Mouse (Mus musculus) myocyte (in vitro differentiated cells): Measurements from ENCODE around the gene Smoc2. TPM values are rescaled to one million over a fixed set of nuclear protein-coding genes. Genes with fewer than 3 reads are reported as not detected.

Experiments used
- H3K27me3 ChIP-seq: one replicate; pipeline ENCODE4 v1.6.1; 2011; ENCODE audit not compliant: control insufficient read depth, insufficient read depth, insufficient read length
- H3K36me3 ChIP-seq: one replicate; pipeline ENCODE4 v1.6.1; 2011; ENCODE audit not compliant: control insufficient read depth, insufficient read depth
- H3K4me2 ChIP-seq: one replicate; pipeline ENCODE4 v1.6.1; 2011; ENCODE audit warnings: low read depth, control low read depth
- H3K4me3 ChIP-seq: one replicate; pipeline ENCODE4 v1.5.1; 2011; ENCODE audit warnings: mild to moderate bottlenecking, control low read depth, moderate library complexity
- H3K79me2 ChIP-seq: one replicate; pipeline ENCODE4 v1.6.1; 2011; ENCODE audit not compliant: control insufficient read depth, insufficient read depth
- H3ac ChIP-seq: one replicate; pipeline ENCODE4 v1.6.1; 2011; ENCODE audit not compliant: control insufficient read depth, insufficient read length
- CEBPB ChIP-seq: IDR thresholded peaks from 2 replicates; pipeline ENCODE4 v1.6.1; 2011; ENCODE audit warnings: mild to moderate bottlenecking, moderate library complexity; ENCODE audit not compliant: poor library complexity, insufficient read depth, severe bottlenecking
- E2F4 ChIP-seq: IDR thresholded peaks from one replicate; pipeline ENCODE4 v1.6.1; 2011; ENCODE audit warnings: mild to moderate bottlenecking, control low read depth, moderate library complexity; ENCODE audit not compliant: insufficient read depth
- MAX ChIP-seq: IDR thresholded peaks from one replicate; pipeline ENCODE4 v1.6.1; 2011; ENCODE audit warnings: low read depth, mild to moderate bottlenecking, control low read depth
- MYOD1 ChIP-seq, 3 experiments: IDR thresholded peaks; one replicate each; pipeline ENCODE4 v1.6.1; 2011; ENCODE audit warnings: control low read depth in 2 of 3, low read depth in 2 of 3, mild to moderate bottlenecking in 2 of 3, moderate library complexity in 1 of 3; ENCODE audit not compliant: insufficient read length in 2 of 3, control insufficient read depth in 1 of 3
- MYOG ChIP-seq, 3 experiments: IDR thresholded peaks; one replicate each; pipeline ENCODE4 v1.6.1; 2011; ENCODE audit warnings: control low read depth in 2 of 3, low read depth in 2 of 3, mild to moderate bottlenecking in 2 of 3; ENCODE audit not compliant: insufficient read length in 2 of 3, control insufficient read depth in 1 of 3, insufficient read depth in 1 of 3
- POLR2A ChIP-seq: IDR thresholded peaks from one replicate; pipeline ENCODE4 v1.6.1; 2011; ENCODE audit warnings: low read depth, mild to moderate bottlenecking, control low read depth, moderate library complexity; ENCODE audit not compliant: insufficient read length
- POLR2AphosphoS2 ChIP-seq: IDR thresholded peaks from one replicate; pipeline ENCODE4 v1.6.1; 2011; ENCODE audit warnings: low read depth, control low read depth; ENCODE audit not compliant: insufficient read length
- REST ChIP-seq: IDR thresholded peaks from one replicate; pipeline ENCODE4 v1.6.1; 2011; ENCODE audit warnings: mild to moderate bottlenecking, control low read depth, moderate library complexity; ENCODE audit not compliant: insufficient read depth, insufficient read length
- SRF ChIP-seq: IDR thresholded peaks from one replicate; pipeline ENCODE4 v1.6.1; 2011; ENCODE audit warnings: low read depth; ENCODE audit not compliant: control insufficient read depth, insufficient read length
- TCF12 ChIP-seq: IDR thresholded peaks from one replicate; pipeline ENCODE4 v1.6.1; 2011; ENCODE audit warnings: mild to moderate bottlenecking, control low read depth; ENCODE audit not compliant: poor library complexity, insufficient read depth, severe bottlenecking
- TCF3 ChIP-seq: IDR thresholded peaks from one replicate; pipeline ENCODE4 v1.6.1; 2011; ENCODE audit warnings: low read depth, control low read depth; ENCODE audit not compliant: insufficient read length
- USF1 ChIP-seq: IDR thresholded peaks from one replicate; pipeline ENCODE4 v1.6.1; 2011; ENCODE audit warnings: low read depth, mild to moderate bottlenecking, control low read depth, moderate library complexity
- polyA plus RNA-seq: library from polyadenylated mRNA; unstranded; fragments of >200 nt; fragmentation: generic; extraction: Trizol; gene quantifications from one replicate; pipeline ENCODE4 v1.2.1, GENCODE M21; 2012; ENCODE audit warnings: missing spikeins

Gene Smoc2
- polyA plus RNA-seq, 1 experiment: 12.6 TPM

DNA sequence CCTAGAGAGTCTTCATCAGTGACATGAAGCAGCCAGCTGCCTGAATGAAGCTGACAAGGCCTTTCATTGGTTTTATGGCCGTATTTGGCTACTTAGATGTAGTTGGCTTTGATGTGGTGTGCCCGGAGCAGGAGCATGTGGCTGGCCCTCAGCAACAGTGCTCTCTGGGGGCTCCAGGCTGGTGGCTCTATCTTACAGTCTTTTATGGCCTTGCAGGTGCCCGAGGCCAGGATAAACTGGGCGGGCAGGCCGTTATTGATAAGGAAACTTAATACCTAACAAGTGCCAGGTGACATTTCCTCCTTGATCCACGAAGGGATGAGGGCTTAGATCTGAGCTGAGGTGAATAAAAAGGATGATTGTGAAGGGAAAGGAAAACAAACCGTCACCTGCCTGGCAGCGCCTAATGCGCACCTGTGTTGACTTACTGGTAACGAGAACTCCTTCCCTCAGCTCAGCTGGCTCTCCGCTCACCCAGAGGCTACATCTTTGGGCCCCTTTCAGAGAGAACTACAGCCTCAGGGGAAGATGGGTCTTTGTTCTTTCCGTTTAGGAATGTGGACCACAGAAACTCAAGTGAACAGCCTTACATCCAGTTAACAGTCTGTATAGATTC, 44.4 kb upstream of the Smoc2 start:
- Histone ChIP-seq H3K4me2 (no peak overlapping the region), H3K27me3 (no peaks in the 10 kb centered on the region), H3K36me3 (no peaks in the 10 kb centered on the region), H3K4me3 (no peak overlapping the region), H3K79me2 (no peaks in the 10 kb centered on the region), H3ac (no peak overlapping the region)
- TF ChIP-seq TCF12: no peak
- TF ChIP-seq MYOG (IDR thresholded peaks at IDR 0.05; ENCODE audit: control insufficient read depth in 1 of 3, insufficient read depth in 1 of 3, insufficient read length in 2 of 3, low read depth in 2 of 3): no peak
- TF ChIP-seq POLR2A: no peak
- TF ChIP-seq REST: no peak
- TF ChIP-seq TCF3: no peak
- TF ChIP-seq USF1: no peak

DNA sequence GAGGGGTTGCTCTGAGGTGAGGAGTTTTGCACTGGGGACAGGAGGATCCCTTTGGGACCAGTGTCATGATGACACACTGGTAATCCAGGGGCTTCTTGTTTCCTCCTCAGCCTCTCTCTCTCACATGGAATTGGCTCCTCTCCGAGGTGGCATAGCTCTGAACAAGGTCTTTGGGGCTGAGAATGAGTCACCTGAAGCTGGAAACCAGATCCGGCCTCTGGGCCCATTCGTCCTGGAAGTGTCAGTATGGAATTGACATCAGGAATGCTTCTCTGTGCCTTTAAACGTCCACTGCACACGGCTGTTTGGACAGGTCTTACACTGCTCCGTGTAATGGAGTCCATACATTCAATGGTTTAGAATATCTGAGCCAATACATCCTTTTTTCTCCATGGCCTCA, 42.2 kb upstream of the Smoc2 start:
- Histone ChIP-seq H3K4me3 (no peak overlapping the region), H3K79me2 (no peaks in the 10 kb centered on the region), H3K4me2 (no peak overlapping the region), H3K27me3 (no peaks in the 10 kb centered on the region), H3K36me3 (no peaks in the 10 kb centered on the region), H3ac (no peak overlapping the region)
- TF ChIP-seq CEBPB: no peak
- no peak for TF ChIP-seq MYOD1 (IDR thresholded peaks at IDR 0.05; ENCODE audit: control insufficient read depth in 1 of 3, insufficient read length in 2 of 3, low read depth in 2 of 3)
- TF ChIP-seq USF1: no peak
- TF ChIP-seq TCF12: no peak
- no peak for TF ChIP-seq MAX
- TF ChIP-seq MYOG (IDR thresholded peaks at IDR 0.05; ENCODE audit: control insufficient read depth in 1 of 3, insufficient read depth in 1 of 3, insufficient read length in 2 of 3, low read depth in 2 of 3): no peak
- TF ChIP-seq SRF: no peak
- TF ChIP-seq POLR2A: no peak
- no peak for TF ChIP-seq E2F4
- TF ChIP-seq TCF3: no peak
- no peak for TF ChIP-seq REST
- TF ChIP-seq POLR2AphosphoS2: no peak

DNA sequence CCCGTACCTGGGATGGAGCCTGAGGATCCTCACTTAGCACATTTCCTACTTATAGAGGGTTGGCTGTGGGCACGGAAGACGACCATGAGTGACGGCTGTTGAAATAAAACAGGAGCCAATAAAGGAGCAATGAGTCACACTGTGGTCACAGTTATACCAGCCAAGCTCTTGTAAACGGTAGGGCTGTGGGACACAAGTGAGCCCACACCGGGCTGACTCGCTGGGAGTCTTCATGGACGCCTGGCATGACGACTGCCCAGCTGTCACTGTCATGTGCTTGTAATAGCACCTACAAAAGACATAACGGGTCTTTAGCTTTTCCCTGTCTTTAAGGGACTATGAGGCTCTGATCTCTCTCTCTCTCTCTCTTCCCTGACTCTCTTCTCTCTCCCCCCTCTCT, 39.3 kb upstream of the Smoc2 start:
- no peaks in the 10 kb centered on the region for H3K27me3 ChIP-seq
- no peak overlapping the region for H3K4me3 ChIP-seq
- H3ac ChIP-seq: no peak overlapping the region
- no peaks in the 10 kb centered on the region for H3K79me2 ChIP-seq
- TF ChIP-seq TCF12 (peak; percentile 35), POLR2AphosphoS2 (no peak), TCF3 (peak; percentile 7), SRF (no peak), CEBPB (0 out of 2 replicates have a peak, but pooled peaks have one; percentile 6), REST (no peak), MAX (no peak), MYOG (IDR thresholded peaks at IDR 0.05; ENCODE audit: control insufficient read depth in 1 of 3, insufficient read depth in 1 of 3, insufficient read length in 2 of 3, low read depth in 2 of 3) (peak; percentile 58 to 91 (median 69)), E2F4 (no peak), MYOD1 (IDR thresholded peaks at IDR 0.05; ENCODE audit: control insufficient read depth in 1 of 3, insufficient read length in 2 of 3, low read depth in 2 of 3) (peak; percentile 29 to 97 (median 85))
- no peaks in the 10 kb centered on the region for H3K36me3 ChIP-seq
- H3K4me2 ChIP-seq: peak overlapping the region; percentile 38

DNA sequence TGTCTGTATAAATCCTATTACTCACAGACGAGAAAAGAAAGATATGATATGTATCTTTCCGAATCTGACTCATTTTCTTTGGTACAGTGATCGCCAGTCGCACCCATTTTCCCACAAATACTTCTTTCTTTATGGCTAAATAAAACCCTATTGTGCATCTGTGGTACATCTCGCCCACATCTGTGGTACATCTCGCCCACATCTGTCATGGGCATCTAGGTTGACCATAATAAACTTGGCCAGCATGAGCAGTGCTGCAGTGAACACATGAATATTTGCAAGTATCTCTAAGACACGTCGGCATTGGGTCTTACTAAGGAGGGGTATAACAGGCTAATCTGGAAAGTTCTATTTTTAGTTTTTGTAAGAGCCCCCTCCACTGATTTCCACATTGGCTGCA, 36.7 kb upstream of the Smoc2 start:
- no peaks in the 10 kb centered on the region for H3K27me3 ChIP-seq
- no peak overlapping the region for H3K4me3 ChIP-seq
- H3K4me2 ChIP-seq: peak overlapping the region; percentile 13
- H3K36me3 ChIP-seq: no peaks in the 10 kb centered on the region
- H3K79me2 ChIP-seq: no peaks in the 10 kb centered on the region
- TF ChIP-seq POLR2A (no peak), E2F4 (no peak), TCF12 (peak; percentile 1), MAX (no peak), CEBPB (no peak), MYOD1 (IDR thresholded peaks at IDR 0.05; ENCODE audit: control insufficient read depth in 1 of 3, insufficient read length in 2 of 3, low read depth in 2 of 3) (peak in 2 of 3 experiments; percentile 37 to 60)
- no peak overlapping the region for H3ac ChIP-seq

GRCm38 (mm10) chr17:14244195-14244965, 34.9 kb upstream of the Smoc2 start:
- no peak overlapping the region for H3K4me3 ChIP-seq
- no peaks in the 10 kb centered on the region for H3K36me3 ChIP-seq
- H3ac ChIP-seq: no peak overlapping the region
- TF ChIP-seq MYOG (IDR thresholded peaks at IDR 0.05; ENCODE audit: control insufficient read depth in 1 of 3, insufficient read depth in 1 of 3, insufficient read length in 2 of 3, low read depth in 2 of 3): peak in 1 of 3 experiments; percentile 33
- TF ChIP-seq TCF3: no peak
- TF ChIP-seq REST: no peak
- H3K4me2 ChIP-seq: no peak overlapping the region
- no peaks in the 10 kb centered on the region for H3K27me3 ChIP-seq
- H3K79me2 ChIP-seq: no peaks in the 10 kb centered on the region
